19 mouse cellular contexts compared by ENCODE assay signal in genomic region chr10:100153311-100153710, GRCm38 (mm10).
"Had no signal": no experiment of that assay in that cellular context is flagged by ENCODE, and none has a peak within 500 bp of the region (broad histone marks: within the 10 kb centered on the region; RNA-seq: fewer than 3 reads in every experiment).

No protein-coding gene starts in this region.

- H3K9me3 ChIP-seq: kidney, embryonic 15.5 days; limb, embryonic 10.5 days; limb, embryonic 13.5 days; liver, embryonic 12.5 days; liver, embryonic 15.5 days; lung, embryonic 15.5 days; megakaryocyte, embryonic 14.5 days; midbrain, embryonic 10.5 days; midbrain, embryonic 15.5 days; neural tube, embryonic 13.5 days had no signal

- H3K4me2 ChIP-seq: kidney, embryonic 15.5 days; limb, embryonic 13.5 days; liver, embryonic 12.5 days; liver, embryonic 15.5 days; lung, embryonic 15.5 days; midbrain, embryonic 15.5 days; neural tube, embryonic 13.5 days had no signal

- H3K27me3 ChIP-seq: kidney, embryonic 15.5 days; limb, embryonic 13.5 days; liver, embryonic 12.5 days; liver, embryonic 15.5 days; lung, embryonic 15.5 days; megakaryocyte, embryonic 14.5 days; midbrain, embryonic 15.5 days; neural tube, embryonic 13.5 days had no signal

- H3K27ac ChIP-seq: kidney, embryonic 15.5 days; limb, embryonic 10.5 days; limb, embryonic 13.5 days; liver, embryonic 12.5 days; liver, embryonic 15.5 days; lung, embryonic 15.5 days; midbrain, embryonic 10.5 days; midbrain, embryonic 15.5 days; neural tube, embryonic 13.5 days; stomach, postnatal 0 days had no signal

- DNase-seq: kidney, adult 11 months; kidney, adult 8-10 months; liver; right cerebral cortex, postnatal 14 days; right cerebral cortex, postnatal 4 days; thymus, adult 2 months; thymus, postnatal 14 days; thymus, postnatal 4 days had no signal

- H3K4me3 ChIP-seq: kidney, embryonic 15.5 days; limb, embryonic 10.5 days; limb, embryonic 13.5 days; liver, embryonic 12.5 days; liver, embryonic 15.5 days; lung, embryonic 15.5 days; megakaryocyte, embryonic 14.5 days; midbrain, embryonic 10.5 days; midbrain, embryonic 15.5 days; neural tube, embryonic 13.5 days had no signal

- H3K4me1 ChIP-seq: kidney, embryonic 15.5 days; limb, embryonic 10.5 days; liver, embryonic 12.5 days; liver, embryonic 15.5 days; lung, embryonic 15.5 days; midbrain, embryonic 10.5 days; midbrain, embryonic 15.5 days; neural tube, embryonic 13.5 days had no signal

- H3K36me3 ChIP-seq: kidney, embryonic 15.5 days; limb, embryonic 10.5 days; limb, embryonic 13.5 days; liver, embryonic 12.5 days; liver, embryonic 15.5 days; lung, embryonic 15.5 days; midbrain, embryonic 10.5 days; midbrain, embryonic 15.5 days; neural tube, embryonic 13.5 days had no signal

- ATAC-seq: liver, embryonic 12.5 days had no signal

- H3K9ac ChIP-seq: kidney, embryonic 15.5 days; limb, embryonic 13.5 days; liver, embryonic 12.5 days; liver, embryonic 15.5 days; lung, embryonic 15.5 days; midbrain, embryonic 15.5 days; neural tube, embryonic 13.5 days had no signal
